Mouse (Mus musculus) Patski (cell line): ENCODE measurements around the gene Olfr676. TPM values are rescaled to one million over a fixed set of nuclear protein-coding genes. Genes with fewer than 3 reads are reported as not detected.
"Not testable (repeated sequence)": the region's sequence is repeated elsewhere in the genome, so short reads cannot be mapped to it uniquely, and the experiment has no call there.

Experiments used
- ATAC-seq: fragments of 100-300 bp; one replicate; pipeline ENCODE4 v1.8.0; 2021
- CTCF ChIA-PET: fragments of 350-600 bp; sonication (Branson Sonifier 250); formaldehyde crosslinking; loops from one replicate; lab custom pipeline; 2022; ENCODE audit warnings: inconsistent platforms; lab: Charles Lee
- POLR2A ChIA-PET: fragments of 350-600 bp; sonication (Branson Sonifier 250); formaldehyde crosslinking; loops from one replicate; lab custom pipeline; 2022; ENCODE audit warnings: antibody characterized with exemption, inconsistent platforms; lab: Charles Lee
- DNase-seq: peaks from one replicate; pipeline ENCODE4 v3.0.0-alpha.2; 2011; ENCODE audit warnings: low read depth, low spot score
- H3K27me3 ChIP-seq: fragments of 371-371 bp; one replicate; pipeline ENCODE4 v1.5.1; 2021
- CTCF ChIP-seq: fragments of 100-300 bp; IDR thresholded peaks from one replicate; pipeline ENCODE4 v1.5.1; 2021
- in situ Hi-C: fragments of 300-500 bp; cut with MboI; formaldehyde crosslinking; loops from 3 replicates; pipeline ENCODE4 v1.11.1; 2018; ENCODE audit warnings: low pct_unique_long_range_greater_than_20kb, mixed read lengths
- polyA plus RNA-seq: library from polyadenylated mRNA; unstranded; gene quantifications from one replicate; pipeline ENCODE4 v1.2.3, GENCODE M21; 2021

The Olfr676 gene
- not detected for polyA plus RNA-seq

DNA sequence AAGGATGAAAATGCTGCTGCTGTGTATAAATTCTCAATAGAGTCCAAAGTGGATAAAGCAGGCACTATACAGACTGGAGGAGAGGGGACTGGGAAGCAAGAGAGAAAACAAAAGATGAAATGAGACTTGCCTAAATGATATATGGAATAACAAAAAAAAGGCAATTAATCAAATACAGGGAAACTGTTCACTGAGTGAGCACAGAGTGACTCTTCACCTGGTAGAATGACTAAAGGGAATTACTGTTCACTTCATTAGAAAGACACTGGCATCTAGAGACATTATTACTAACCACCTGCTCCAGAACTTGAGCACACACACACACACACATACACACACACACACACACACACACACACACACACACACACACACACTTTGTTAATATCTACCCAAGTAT is at the start of gene Olfr676:
Olfr676 (plus strand) TSS at position 301 of the 400 bp plus-strand sequence.
- CTCF ChIA-PET = no interaction called here
- no peak for TF ChIP-seq CTCF
- no peaks in the 10 kb centered on the region for H3K27me3 ChIP-seq
- in situ Hi-C loops = no loop called here
- DNase-seq = no peak
- no peak for ATAC-seq
- POLR2A ChIA-PET = no interaction called here

DNA sequence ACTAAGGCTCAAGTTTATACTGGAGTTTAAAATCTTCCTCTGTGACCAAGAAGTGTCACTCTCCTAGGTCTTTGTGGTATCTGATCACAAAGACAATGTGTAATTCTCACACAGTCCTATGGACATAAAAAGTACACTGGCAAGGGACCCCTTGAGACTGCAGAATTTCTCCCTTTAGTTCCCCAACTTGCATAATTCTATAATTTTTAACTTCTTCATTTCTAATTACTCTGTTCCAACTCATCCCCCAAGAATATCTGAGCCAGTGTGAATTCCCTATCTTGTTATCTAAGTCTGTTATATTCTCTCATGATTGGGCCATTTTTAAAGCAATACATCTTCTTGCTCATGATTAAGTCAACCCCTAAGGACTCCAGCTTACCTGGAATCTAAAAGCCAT is 30.6 kb upstream of the Olfr676 start, which contains the start of gene Olfr672:
Olfr672 (minus strand) TSS at position 101 of the 400 bp plus-strand sequence.
- no peak for TF ChIP-seq CTCF
- no peaks in the 10 kb centered on the region for H3K27me3 ChIP-seq
- POLR2A ChIA-PET = no interaction called here
- CTCF ChIA-PET = no interaction called here
- DNase-seq (no peak), ATAC-seq (no peak)
- in situ Hi-C loops = no loop called here

DNA sequence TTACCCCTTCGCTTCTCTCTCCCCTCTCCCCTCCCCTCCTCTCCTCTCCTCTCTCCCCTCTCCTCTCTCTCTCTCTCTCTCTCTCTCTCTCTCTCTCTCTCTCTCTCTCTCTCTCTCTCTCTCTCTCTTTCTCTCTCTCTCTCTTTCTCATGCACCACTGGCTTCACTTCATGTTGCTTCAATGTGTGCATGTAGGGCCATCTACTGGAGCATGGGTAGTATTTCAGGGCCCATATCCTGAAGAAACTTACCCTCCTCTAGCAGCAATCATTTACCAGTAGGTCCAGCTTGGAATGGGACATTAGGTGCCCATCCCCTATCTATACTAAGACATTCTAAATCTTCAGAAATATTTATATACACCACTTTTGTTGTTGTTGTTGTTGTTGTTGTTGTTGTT is 10.0 kb upstream of the Olfr676 start:
- ChIA-PET POLR2A (no interaction called here), CTCF (no interaction called here)
- H3K27me3 ChIP-seq = no peaks in the 10 kb centered on the region
- ATAC-seq (no peak), DNase-seq (no peak)
- no peak for TF ChIP-seq CTCF
- in situ Hi-C loops = no loop called here

DNA sequence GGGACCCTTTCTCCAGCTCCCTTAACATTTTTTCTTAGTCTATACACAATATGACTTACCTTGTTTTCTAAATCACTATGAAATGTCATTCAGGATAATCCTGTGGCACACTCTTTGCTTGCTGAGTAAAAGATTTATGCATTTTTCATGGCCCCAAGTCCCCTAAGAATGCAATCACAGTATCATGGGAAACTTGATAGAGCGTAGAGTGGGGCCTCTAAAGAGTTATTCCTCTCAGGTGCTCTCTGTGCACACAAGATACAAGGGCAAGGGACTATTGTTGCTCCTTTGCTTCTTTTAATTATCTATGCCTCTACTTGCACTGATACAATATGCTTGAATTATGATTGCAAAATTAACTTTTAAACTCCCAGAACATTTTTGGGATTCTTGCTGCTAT is 4.1 kb upstream of the Olfr676 start, which contains the start of gene Olfr675:
Olfr675 (minus strand) TSS at position 101 of the 400 bp plus-strand sequence.
- DNase-seq = no peak
- POLR2A ChIA-PET = no interaction called here
- CTCF ChIA-PET = no interaction called here
- H3K27me3 ChIP-seq = no peaks in the 10 kb centered on the region
- in situ Hi-C loops = no loop called here
- no peak for ATAC-seq
- no peak for TF ChIP-seq CTCF

- CTCF ChIA-PET, POLR2A ChIA-PET, ATAC-seq, DNase-seq, H3K27me3 ChIP-seq, in situ Hi-C loops: not testable (repeated sequence)
Observed at GRCm38 (mm10) chr7:105033836-105034235, 1.3 kb downstream of the Olfr676 start.

- ChIA-PET CTCF (no interaction called here), POLR2A (no interaction called here)
- in situ Hi-C loops = no loop called here
- TF ChIP-seq CTCF = no peak
- no peaks in the 10 kb centered on the region for H3K27me3 ChIP-seq
- ATAC-seq (no peak), DNase-seq (no peak)
Observed at GRCm38 (mm10) chr7:105058951-105059350, 26.5 kb downstream of the Olfr676 start.

GRCm38 (mm10) chr7:105064175-105064574 is 31.7 kb downstream of the Olfr676 start, which contains the start of gene Olfr678:
TSS of gene Olfr678 (plus strand) at chr7:105064475.
- TF ChIP-seq CTCF = no peak
- no peak for DNase-seq
- H3K27me3 ChIP-seq = no peaks in the 10 kb centered on the region
- in situ Hi-C loops = no loop called here
- CTCF ChIA-PET = no interaction called here
- no peak for ATAC-seq
- POLR2A ChIA-PET = no interaction called here

GRCm38 (mm10) chr7:105080905-105081304 is 48.4 kb downstream of the Olfr676 start, which contains the start of gene Olfr679:
TSS of gene Olfr679 (plus strand) at chr7:105081205.
- POLR2A ChIA-PET = no interaction called here

More at GRCm38 (mm10) chr7:105080905-105081304, 48.4 kb downstream of the Olfr676 start, which contains the start of gene Olfr679:
- no peaks in the 10 kb centered on the region for H3K27me3 ChIP-seq
- no peak for ATAC-seq
- CTCF ChIA-PET = no interaction called here
- in situ Hi-C loops = no loop called here
- DNase-seq = no peak
- no peak for TF ChIP-seq CTCF

Other genes with a start within 250 kb of the Olfr676 start
- not detected for gene Usp17lb, start 190.1 kb upstream of the Olfr676 start, polyA plus RNA-seq
- not detected for gene Usp17la, start 175.7 kb upstream of the Olfr676 start, polyA plus RNA-seq
- not detected for gene Olfr665, start 154.7 kb upstream of the Olfr676 start, polyA plus RNA-seq
- not detected for gene Olfr666, start 136.7 kb upstream of the Olfr676 start, polyA plus RNA-seq
- gene Olfr667, start 111.2 kb upstream of the Olfr676 start, polyA plus RNA-seq = not detected
- not detected for gene Olfr668, start 104.6 kb upstream of the Olfr676 start, polyA plus RNA-seq
- not detected for gene Olfr669, start 98.5 kb upstream of the Olfr676 start, polyA plus RNA-seq
- not detected for gene Olfr670, start 70.1 kb upstream of the Olfr676 start, polyA plus RNA-seq
- not detected for gene Olfr671, start 53.6 kb upstream of the Olfr676 start, polyA plus RNA-seq
- not detected for gene Olfr672, start 30.7 kb upstream of the Olfr676 start, polyA plus RNA-seq
- not detected for gene Olfr675, start 4.2 kb upstream of the Olfr676 start, polyA plus RNA-seq
- not detected for gene Olfr677, start 18.7 kb downstream of the Olfr676 start, polyA plus RNA-seq
- gene Olfr678, start 31.8 kb downstream of the Olfr676 start, polyA plus RNA-seq = not detected
- not detected for gene Olfr679, start 48.5 kb downstream of the Olfr676 start, polyA plus RNA-seq
- not detected for gene Olfr680-ps1, start 60.1 kb downstream of the Olfr676 start, polyA plus RNA-seq
- not detected for gene Olfr681, start 84.1 kb downstream of the Olfr676 start, polyA plus RNA-seq
- not detected for gene Olfr683, start 114.3 kb downstream of the Olfr676 start, polyA plus RNA-seq
- gene Olfr684, start 131.0 kb downstream of the Olfr676 start, polyA plus RNA-seq = not detected
- gene Olfr685, start 153.3 kb downstream of the Olfr676 start, polyA plus RNA-seq = not detected
- not detected for gene Olfr686, start 174.8 kb downstream of the Olfr676 start, polyA plus RNA-seq